Mouse (Mus musculus) midbrain, postnatal 0 days (tissue): ENCODE data around the gene Sult3a2. TPM values are rescaled to one million over a fixed set of nuclear protein-coding genes. Genes with fewer than 3 reads are reported as not detected.
"Not testable (repeated sequence)": the region's sequence is repeated elsewhere in the genome, so short reads cannot be mapped to it uniquely, and the experiment has no call there.

Experiments used
- ATAC-seq: fragments of 200-750 bp; cut with Nextera tagmentation; 2 replicates; pipeline ENCODE4 v1.8.0; 2017; ENCODE audit warnings: moderate number of reproducible peaks, mild to moderate bottlenecking, moderate TSS enrichment, moderate library complexity; ENCODE audit not compliant: low FRiP score
- DNase-seq: peaks from one replicate; pipeline ENCODE4 v3.0.0-alpha.2; 2015; ENCODE audit warnings: low spot score
- H3K27ac ChIP-seq: fragments of 300-500 bp; sonication (generic); 2 replicates; pipeline ENCODE4 v1.5.1; 2014; ENCODE audit warnings: low read depth, mild to moderate bottlenecking, low read length, mixed read lengths
- H3K27me3 ChIP-seq: fragments of 300-500 bp; sonication (generic); 2 replicates; pipeline ENCODE4 v1.6.1; 2014; ENCODE audit warnings: low read length, control low read depth, mixed read lengths; ENCODE audit not compliant: insufficient read depth
- H3K36me3 ChIP-seq: fragments of 300-500 bp; sonication (generic); 2 replicates; pipeline ENCODE4 v1.6.1; 2014; ENCODE audit warnings: low read length, control low read depth, mixed read lengths; ENCODE audit not compliant: insufficient read depth
- H3K4me1 ChIP-seq: fragments of 300-500 bp; sonication (generic); 2 replicates; pipeline ENCODE4 v1.6.1; 2014; ENCODE audit warnings: mild to moderate bottlenecking, control low read depth, antibody characterized with exemption, low read length, mixed read lengths; ENCODE audit not compliant: insufficient read depth
- H3K4me2 ChIP-seq: fragments of 300-500 bp; sonication (generic); 2 replicates; pipeline ENCODE4 v1.6.1; 2014; ENCODE audit warnings: low read depth, mild to moderate bottlenecking, low read length, mixed read lengths; ENCODE audit not compliant: poor library complexity, severe bottlenecking
- H3K4me3 ChIP-seq: fragments of 300-500 bp; sonication (generic); 2 replicates; pipeline ENCODE4 v1.5.1; 2014; ENCODE audit warnings: low read depth, mild to moderate bottlenecking, low read length, moderate library complexity
- H3K9ac ChIP-seq: fragments of 300-500 bp; sonication (generic); replicated peaks from 2 replicates; pipeline ENCODE4 v1.6.1; 2014; ENCODE audit warnings: mild to moderate bottlenecking, low read length, moderate library complexity, mixed read lengths; ENCODE audit not compliant: poor library complexity, severe bottlenecking
- H3K9me3 ChIP-seq: fragments of 300-500 bp; sonication (generic); 2 replicates; pipeline ENCODE4 v1.6.1; 2016; ENCODE audit warnings: low read length, control low read depth
- CTCF ChIP-seq: IDR thresholded peaks from 2 replicates; pipeline ENCODE4 v1.5.1; 2016; ENCODE audit warnings: antibody characterized with exemption, mild to moderate bottlenecking
- WGBS: fragments of 180-500 bp; shearing (Covaris S2); extraction: QIAGEN DNeasy Blood & Tissue Kit; methylation state at CpG from one replicate; pipeline ENCODE4 v1.1.7; 2014; 5-methylcytosine and 5-hydroxymethylcytosine counted together
- polyA plus RNA-seq: library from polyadenylated mRNA; unstranded; fragments of >200 nt; fragmentation: Nextera tagmentation; extraction: Ambion mirVana; gene quantifications from 2 replicates; pipeline ENCODE4 v1.2.1, GENCODE M21; 2015
- total RNA-seq: library from RNA; depleted of rRNA; stranded (reverse); fragments of >200 nt; gene quantifications from 2 replicates; pipeline ENCODE4 v1.2.3, GENCODE M21; 2014; rRNA removed

The Sult3a2 gene
- total RNA-seq = not detected in 2 replicates
- not detected in 2 replicates for polyA plus RNA-seq

DNA sequence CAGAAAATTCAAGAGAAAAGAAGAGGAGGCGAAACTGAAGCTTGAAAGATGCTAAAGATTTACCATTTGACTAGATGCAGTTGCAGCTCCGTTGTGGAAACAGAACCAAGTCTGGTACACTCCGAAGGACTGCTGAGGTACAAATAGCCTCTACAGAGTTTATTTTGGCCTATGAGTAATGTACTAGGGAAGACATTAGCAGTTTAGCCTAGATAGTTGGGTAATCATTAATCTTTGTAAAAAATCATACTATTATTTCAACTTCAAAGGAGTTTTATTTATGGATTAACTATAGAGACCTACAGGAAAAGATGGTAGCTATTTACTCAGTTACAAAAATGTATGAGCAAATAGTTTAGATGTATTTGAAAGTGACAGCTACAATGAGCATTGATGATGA, at the start of gene Sult3a2:
Gene Sult3a2, minus strand, starts transcription at position 101 of the 400 bp plus-strand sequence.
- 94% methylated on average over 3 of the region's 3 CpGs for WGBS
- H3K27me3 ChIP-seq = no peaks in the 10 kb centered on the region
- ATAC-seq (no peak), DNase-seq (no peak)
- no peak within 1 kb of the TSS for H3K4me3 ChIP-seq
- TF ChIP-seq CTCF = no peak
- H3K4me1 ChIP-seq = no peaks in the 10 kb centered on the region
- H3K9ac ChIP-seq = no peak within 1 kb of the TSS
- H3K36me3 ChIP-seq = no peaks in the 10 kb centered on the region
- H3K27ac ChIP-seq = no peak within 1 kb of the TSS
- H3K4me2 ChIP-seq = no peak within 1 kb of the TSS
- no peaks in the 10 kb centered on the region for H3K9me3 ChIP-seq

DNA sequence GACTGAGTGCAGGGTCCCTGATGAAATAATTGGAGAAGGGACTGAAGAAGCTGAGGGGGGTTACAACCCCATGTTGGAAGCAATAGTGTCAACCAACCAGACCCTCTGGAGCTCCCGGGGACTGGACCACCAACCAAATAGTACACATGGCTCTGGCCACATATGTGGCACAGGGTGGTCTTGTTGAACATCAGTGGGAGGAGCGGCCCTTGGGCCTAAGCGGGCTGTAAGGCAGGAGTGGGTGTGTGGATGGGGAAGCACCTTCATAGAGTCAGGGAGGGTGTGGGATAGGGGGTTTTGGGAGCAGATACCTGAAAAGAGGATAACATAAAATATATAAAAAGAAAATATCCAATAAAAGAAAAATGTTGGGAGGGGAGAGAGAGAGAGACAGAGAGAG, 34.4 kb upstream of the Sult3a2 start:
- 99% methylated on average over 3 of the region's 3 CpGs for WGBS
- no peak overlapping the region for H3K4me3 ChIP-seq
- no peak overlapping the region for H3K9ac ChIP-seq
- H3K9me3 ChIP-seq = no peaks in the 10 kb centered on the region
- ATAC-seq (no peak), DNase-seq (no peak)
- no peaks in the 10 kb centered on the region for H3K4me1 ChIP-seq
- H3K27ac ChIP-seq = no peak overlapping the region
- H3K36me3 ChIP-seq = no peaks in the 10 kb centered on the region
- no peaks in the 10 kb centered on the region for H3K27me3 ChIP-seq
- H3K4me2 ChIP-seq = no peak overlapping the region
- TF ChIP-seq CTCF = no peak

DNA sequence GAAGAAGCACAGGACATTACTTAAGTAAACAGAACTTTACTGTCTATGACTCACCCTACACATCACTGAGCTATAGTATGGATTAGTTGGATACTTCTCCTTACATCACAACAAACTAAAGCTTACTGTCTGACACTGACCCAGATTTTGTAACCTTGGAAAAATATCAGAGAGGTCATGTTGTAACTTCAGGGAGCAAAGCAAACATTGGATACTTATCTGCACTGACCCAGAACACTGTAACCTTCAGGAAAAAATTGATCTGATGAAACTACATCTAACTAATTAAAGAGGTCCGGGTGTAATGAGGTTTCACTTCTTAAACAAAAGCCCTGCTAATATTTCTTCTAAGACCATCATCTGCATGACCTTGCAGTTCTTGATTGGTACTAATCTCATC, 30.4 kb upstream of the Sult3a2 start:
- Histone ChIP-seq H3K36me3 (no peaks in the 10 kb centered on the region), H3K27me3 (no peaks in the 10 kb centered on the region), H3K27ac (no peak overlapping the region), H3K4me3 (no peak overlapping the region), H3K4me2 (no peak overlapping the region), H3K4me1 (no peaks in the 10 kb centered on the region), H3K9me3 (no peaks in the 10 kb centered on the region), H3K9ac (no peak overlapping the region)
- TF ChIP-seq CTCF = no peak
- no peak for DNase-seq
- ATAC-seq = no peak
- WGBS = 68% methylated on average over 1 of the region's 1 CpGs

DNA sequence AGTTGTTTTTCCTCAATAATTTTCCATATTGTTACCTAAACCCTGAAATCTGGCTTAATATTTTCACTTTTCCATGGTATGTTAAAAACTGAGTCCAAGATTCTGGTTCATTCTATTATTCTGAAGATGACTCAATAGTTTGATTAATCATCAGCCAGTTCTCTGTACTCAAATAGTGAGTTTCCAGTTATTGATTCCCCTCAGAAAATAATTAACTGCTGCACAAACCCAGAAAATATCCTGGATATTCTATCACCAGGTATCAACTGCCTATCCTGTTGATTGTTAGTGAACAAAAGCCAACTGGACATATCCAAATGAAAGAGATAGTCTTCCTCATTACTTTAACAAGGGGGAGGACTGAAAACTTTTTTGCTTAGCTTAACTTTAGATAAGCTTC, 27.8 kb upstream of the Sult3a2 start:
- no peak for DNase-seq
- no peaks in the 10 kb centered on the region for H3K27me3 ChIP-seq
- no peak overlapping the region for H3K4me2 ChIP-seq
- H3K36me3 ChIP-seq = no peaks in the 10 kb centered on the region
- H3K9ac ChIP-seq = no peak overlapping the region
- no peaks in the 10 kb centered on the region for H3K9me3 ChIP-seq
- no peaks in the 10 kb centered on the region for H3K4me1 ChIP-seq
- no peak for TF ChIP-seq CTCF
- H3K27ac ChIP-seq = no peak overlapping the region
- ATAC-seq = no peak
- H3K4me3 ChIP-seq = no peak overlapping the region

DNA sequence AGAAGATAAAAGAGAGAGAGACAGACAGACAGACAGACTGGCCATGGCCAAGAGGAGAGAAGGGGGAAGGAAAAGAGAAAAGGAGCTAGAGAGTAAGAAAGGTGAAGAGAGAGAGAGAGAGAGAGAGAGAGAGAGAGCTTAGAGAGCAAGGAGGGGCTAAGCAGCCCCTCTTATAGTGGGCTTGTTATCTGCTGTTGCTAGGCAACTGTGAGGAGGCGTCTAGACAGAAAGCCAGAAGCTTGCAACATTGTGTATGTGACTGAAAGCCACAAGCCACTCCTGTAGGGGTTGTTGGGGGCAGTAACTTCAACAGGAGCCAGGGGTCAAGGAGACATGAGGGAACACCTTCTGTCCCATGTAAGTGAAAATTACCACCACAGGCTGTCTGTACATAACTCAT, 25.3 kb upstream of the Sult3a2 start:
- H3K27ac ChIP-seq = no peak overlapping the region
- no peaks in the 10 kb centered on the region for H3K9me3 ChIP-seq
- 18% methylated on average over 1 of the region's 1 CpGs for WGBS
- no peak overlapping the region for H3K9ac ChIP-seq
- no peaks in the 10 kb centered on the region for H3K36me3 ChIP-seq
- no peak overlapping the region for H3K4me2 ChIP-seq
- ATAC-seq = no peak
- no peak for DNase-seq
- no peak overlapping the region for H3K4me3 ChIP-seq
- no peak for TF ChIP-seq CTCF
- no peaks in the 10 kb centered on the region for H3K27me3 ChIP-seq
- no peaks in the 10 kb centered on the region for H3K4me1 ChIP-seq

DNA sequence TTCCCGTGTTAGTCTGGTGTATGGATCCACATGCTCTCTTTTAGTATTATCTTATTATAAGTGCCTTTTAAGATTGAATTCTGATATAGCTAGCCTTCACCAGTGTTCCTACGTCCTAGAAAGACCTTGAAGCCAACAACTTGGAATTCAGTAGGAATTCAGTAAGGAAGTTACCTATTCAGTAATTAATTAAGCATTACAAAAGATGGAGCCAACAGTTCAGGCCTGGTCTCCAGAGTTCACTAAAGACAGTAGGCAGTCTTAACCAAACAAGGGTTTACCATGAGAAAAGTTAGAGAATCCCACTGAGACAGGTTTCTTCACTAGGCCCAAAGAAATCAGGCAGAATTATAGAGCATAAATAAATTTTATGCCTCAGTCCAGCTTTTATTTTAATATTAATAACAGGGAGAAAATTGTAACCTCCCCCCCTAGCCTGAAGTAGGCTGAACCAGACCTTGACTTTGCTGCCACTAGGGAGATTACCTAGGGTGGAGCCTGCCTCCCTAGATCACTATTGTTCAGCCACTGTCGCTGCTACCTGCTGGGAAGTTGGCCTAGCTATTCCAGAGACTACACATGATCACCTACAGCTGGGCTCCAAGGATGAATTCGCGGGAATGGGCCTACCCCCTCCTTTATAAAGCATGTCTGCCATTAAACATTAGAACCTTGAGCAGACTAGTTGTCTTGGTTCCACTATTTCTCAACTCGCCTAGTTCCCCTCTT, 10.9 kb upstream of the Sult3a2 start:
- H3K27ac ChIP-seq = not testable (repeated sequence)

DNA sequence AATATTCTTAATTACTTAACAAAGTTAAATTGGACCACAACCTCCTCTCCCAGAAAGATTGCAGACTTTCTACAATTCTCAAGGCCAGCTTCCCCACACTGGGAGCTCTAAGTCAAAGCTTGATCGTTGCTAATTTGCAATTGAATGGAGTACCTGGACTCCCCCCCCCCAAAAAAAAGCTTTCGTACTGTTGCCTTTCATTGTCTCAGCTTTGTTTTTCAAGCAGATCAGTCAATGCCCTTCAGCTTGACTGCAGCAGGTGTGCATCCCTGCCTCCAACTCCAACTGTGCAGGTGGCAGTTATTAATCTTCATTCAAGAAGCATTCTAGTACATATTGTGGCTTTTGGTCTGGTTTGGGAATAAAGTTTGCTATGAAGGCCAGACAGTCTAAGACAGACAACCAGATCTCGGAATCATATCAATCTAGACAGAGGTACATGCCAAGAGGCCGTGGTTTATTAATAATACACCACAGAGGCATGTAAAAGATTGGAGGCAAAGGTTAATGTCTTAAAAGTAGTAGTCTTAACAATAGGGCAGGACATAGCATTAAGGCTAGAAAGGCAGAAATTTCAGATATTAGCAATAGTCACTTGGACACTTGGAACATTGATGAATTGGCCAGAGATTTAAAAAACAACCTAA, 9.9 kb upstream of the Sult3a2 start:
- H3K27ac ChIP-seq, H3K9ac ChIP-seq, H3K9me3 ChIP-seq, H3K27me3 ChIP-seq, H3K36me3 ChIP-seq, DNase-seq, H3K4me3 ChIP-seq, H3K4me2 ChIP-seq, ATAC-seq, H3K4me1 ChIP-seq: not testable (repeated sequence)
- WGBS = 83% methylated on average over 4 of the region's 4 CpGs

More for the DNA sequence above, 10.9 kb upstream of the Sult3a2 start:
- 82% methylated on average over 6 of the region's 6 CpGs for WGBS
- H3K36me3 ChIP-seq, H3K27me3 ChIP-seq, H3K4me1 ChIP-seq, DNase-seq, H3K9ac ChIP-seq, H3K4me3 ChIP-seq, H3K9me3 ChIP-seq, ATAC-seq, H3K4me2 ChIP-seq: not testable (repeated sequence)

DNA sequence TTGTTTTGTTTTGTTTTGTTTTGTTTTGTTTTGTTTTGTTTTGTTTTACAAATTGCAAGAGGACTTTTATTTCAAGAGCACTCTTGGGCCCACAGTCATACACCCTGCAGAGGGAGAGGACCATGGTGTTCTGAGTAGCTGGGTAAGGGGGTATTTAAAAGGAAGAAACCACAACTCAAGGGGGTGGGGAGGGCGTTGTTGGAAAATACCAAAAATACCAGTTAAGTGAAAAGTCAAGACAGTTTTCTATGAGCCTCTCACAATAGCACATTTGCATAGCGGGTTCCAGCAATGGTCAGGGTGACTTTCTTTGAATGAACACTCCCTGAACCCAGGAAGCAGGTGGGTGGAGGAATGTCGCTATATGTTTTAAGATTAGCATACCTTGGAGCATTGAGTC, 5.7 kb upstream of the Sult3a2 start:
- H3K27me3 ChIP-seq, DNase-seq, H3K4me1 ChIP-seq, H3K9ac ChIP-seq, H3K27ac ChIP-seq, ATAC-seq, H3K4me2 ChIP-seq, H3K36me3 ChIP-seq, H3K4me3 ChIP-seq, H3K9me3 ChIP-seq: not testable (repeated sequence)
- WGBS = 83% methylated on average over 3 of the region's 3 CpGs
